Mouse (Mus musculus): ENCODE results near the gene Rapgefl1. TPM values are rescaled to one million over a fixed set of nuclear protein-coding genes. Genes with fewer than 3 reads are reported as not detected.
A peak's percentile ranks its signal among the peaks of the same experiment; 100 is the strongest.

Rapgefl1 gene
- total and polyA plus RNA-seq, 3 experiments, result 0.08 to 0.29 TPM; not detected in 1

GRCm38 (mm10) chr11:98791448-98791847 is 45.1 kb upstream of the Rapgefl1 start:
- no peak overlapping the region for H3K27ac ChIP-seq (ENCODE audit: insufficient read depth, low read depth)
- no peak overlapping the region for H3K4me2 ChIP-seq (ENCODE audit: insufficient read depth, low read depth, poor library complexity, severe bottlenecking)
- H3K36me3 ChIP-seq (replicated peaks in 1 of 2; ENCODE audit: control insufficient read depth in 1 of 2, insufficient read depth in 1 of 2, low read length in 1 of 2), result peaks cover 0 to 2% of the 10 kb centered on the region in 2 experiments
- no peaks in the 10 kb centered on the region for H3K9me3 ChIP-seq (replicated peaks; ENCODE audit: low read length)
- H3K4me1 ChIP-seq (ENCODE audit: control insufficient read depth in 1 of 2, insufficient read depth in 2 of 2), result peaks cover 0 to 57% of the 10 kb centered on the region in 2 experiments; a peak in 2 of 4 replicates
- DNase-seq (ENCODE audit: extremely low read depth), result no peak
- in situ Hi-C loops (cut with MboI; ENCODE audit: low pct_ligation_motif_present, low pct_unique_long_range_greater_than_20kb, low sequenced_read_pairs), result loop anchor here (5.0 kb wide), 1 partner anchor 36 kb away; no protein-coding TSS in a partner anchor
- H3K4me3 ChIP-seq (replicated peaks in 1 of 3; ENCODE audit: low read depth in 2 of 3, low read length in 2 of 3, poor library complexity in 1 of 3), result no peak overlapping the region
- peaks cover 12% of the 10 kb centered on the region for H3K79me2 ChIP-seq (replicated peaks; ENCODE audit: control insufficient read depth, extremely low read depth, insufficient read depth, poor library complexity, severe bottlenecking)
- dilution Hi-C loops (cut with MboI; ENCODE audit: extremely low pct_ligation_motif_present, extremely low pct_unique_long_range_greater_than_20kb, low sequenced_read_pairs), result no loop called here
- no peak overlapping the region for H3K9ac ChIP-seq (ENCODE audit: insufficient read depth, low read depth)
- H3K27me3 ChIP-seq (replicated peaks), result no peaks in the 10 kb centered on the region
- no peak for TF ChIP-seq ZC3H11A (IDR thresholded peaks at IDR 0.05; ENCODE audit: low read depth, low read length)
- peak; percentile 29; the same call in 1 of the 2 replicates for TF ChIP-seq MAFK (IDR thresholded peaks at IDR 0.05; ENCODE audit: insufficient replicate concordance, low read length)
- TF ChIP-seq ZMIZ1 (IDR thresholded peaks at IDR 0.05; ENCODE audit: low read depth, low read length), result no peak
- TF ChIP-seq NELFE (IDR thresholded peaks at IDR 0.05; ENCODE audit: low read depth, low read length), result no peak

GRCm38 (mm10) chr11:98792081-98792480 is 44.5 kb upstream of the Rapgefl1 start:
- Histone ChIP-seq H3K4me1 (ENCODE audit: control insufficient read depth in 1 of 2, insufficient read depth in 2 of 2) (peaks cover 0 to 52% of the 10 kb centered on the region in 2 experiments; a peak in 2 of 4 replicates), H3K27me3 (replicated peaks) (no peaks in the 10 kb centered on the region), H3K36me3 (replicated peaks in 1 of 2; ENCODE audit: control insufficient read depth in 1 of 2, insufficient read depth in 1 of 2, low read length in 1 of 2) (peaks cover 0 to 2% of the 10 kb centered on the region in 2 experiments), H3K27ac (ENCODE audit: insufficient read depth, low read depth) (no peak overlapping the region), H3K9me3 (replicated peaks; ENCODE audit: low read length) (no peaks in the 10 kb centered on the region), H3K4me2 (ENCODE audit: insufficient read depth, low read depth, poor library complexity, severe bottlenecking) (no peak overlapping the region), H3K4me3 (replicated peaks in 1 of 3; ENCODE audit: low read depth in 2 of 3, low read length in 2 of 3, poor library complexity in 1 of 3) (no peak overlapping the region), H3K79me2 (replicated peaks; ENCODE audit: control insufficient read depth, extremely low read depth, insufficient read depth, poor library complexity, severe bottlenecking) (peaks cover 18% of the 10 kb centered on the region), H3K9ac (ENCODE audit: insufficient read depth, low read depth) (no peak overlapping the region)
- no peak for TF ChIP-seq MXI1 (IDR thresholded peaks at IDR 0.05; ENCODE audit: low read depth, low read length)
- no peak for TF ChIP-seq MEF2A (IDR thresholded peaks at IDR 0.05; ENCODE audit: borderline replicate concordance, low read depth, low read length)
- 0 out of 2 replicates have a peak, but pooled peaks have one; percentile 15 for TF ChIP-seq POLR2A (IDR thresholded peaks at IDR 0.05; ENCODE audit: low read depth, low read length)
- TF ChIP-seq ETS1 (conservative IDR thresholded peaks at IDR 0.05; ENCODE audit: low read depth, low read length), result no peak
- no peak for TF ChIP-seq IRF4 (IDR thresholded peaks at IDR 0.05; ENCODE audit: low read depth, low read length)
- no peak for TF ChIP-seq CHD2 (IDR thresholded peaks at IDR 0.05; ENCODE audit: low read length)
- TF ChIP-seq SIN3A (IDR thresholded peaks at IDR 0.05; ENCODE audit: low read length), result no peak
- in situ Hi-C loops (cut with MboI; ENCODE audit: low pct_ligation_motif_present, low pct_unique_long_range_greater_than_20kb, low sequenced_read_pairs), result loop anchor here (5.0 kb wide), 1 partner anchor 35 kb away; no protein-coding TSS in a partner anchor
- no peak for DNase-seq (ENCODE audit: extremely low read depth)
- dilution Hi-C loops (cut with MboI; ENCODE audit: extremely low pct_ligation_motif_present, extremely low pct_unique_long_range_greater_than_20kb, low sequenced_read_pairs), result no loop called here

GRCm38 (mm10) chr11:98794469-98795014 is 42.0 kb upstream of the Rapgefl1 start:
- H3K4me2 ChIP-seq (ENCODE audit: insufficient read depth, low read depth, poor library complexity, severe bottlenecking), result peak overlapping the region; percentile 42
- peak overlapping the region; percentile 100 for H3K9ac ChIP-seq (ENCODE audit: insufficient read depth, low read depth)
- H3K79me2 ChIP-seq (replicated peaks; ENCODE audit: control insufficient read depth, extremely low read depth, insufficient read depth, poor library complexity, severe bottlenecking), result peaks cover 31% of the 10 kb centered on the region
- H3K27me3 ChIP-seq (replicated peaks), result no peaks in the 10 kb centered on the region
- in situ Hi-C loops (cut with MboI; ENCODE audit: low pct_ligation_motif_present, low pct_unique_long_range_greater_than_20kb, low sequenced_read_pairs) (loop anchor here (5.0 kb wide), 1 partner anchor 33 kb away; no protein-coding TSS in a partner anchor), dilution Hi-C loops (cut with MboI; ENCODE audit: extremely low pct_ligation_motif_present, extremely low pct_unique_long_range_greater_than_20kb, low sequenced_read_pairs) (no loop called here)
- no peaks in the 10 kb centered on the region for H3K9me3 ChIP-seq (replicated peaks; ENCODE audit: low read length)
- peak overlapping the region; percentile 77 to 79 (median 77) for H3K4me3 ChIP-seq (replicated peaks in 1 of 3; ENCODE audit: low read depth in 2 of 3, low read length in 2 of 3, poor library complexity in 1 of 3)
- H3K4me1 ChIP-seq (ENCODE audit: control insufficient read depth in 1 of 2, insufficient read depth in 2 of 2), result peaks cover 6 to 57% of the 10 kb centered on the region in 2 experiments
- peak; percentile 70 for DNase-seq (ENCODE audit: extremely low read depth)
- peaks cover 10 to 22% of the 10 kb centered on the region in 2 experiments for H3K36me3 ChIP-seq (replicated peaks in 1 of 2; ENCODE audit: control insufficient read depth in 1 of 2, insufficient read depth in 1 of 2, low read length in 1 of 2)
- H3K27ac ChIP-seq (ENCODE audit: insufficient read depth, low read depth), result peak overlapping the region; percentile 94
- TF ChIP-seq NELFE (IDR thresholded peaks at IDR 0.05; ENCODE audit: low read depth, low read length) (peak; percentile 71; the same call in 1 of the 2 replicates), CTCF (conservative IDR thresholded peaks at IDR 0.05 in 1 of 2, IDR thresholded peaks at IDR 0.05 in 1 of 2; ENCODE audit: low read depth in 2 of 2, low read length in 2 of 2) (peak in 1 of 2 experiments; percentile 41; a peak in 2 of 4 replicates), E2F4 (IDR thresholded peaks at IDR 0.05; ENCODE audit: insufficient replicate concordance, low read depth, low read length) (no peak), POLR2A (IDR thresholded peaks at IDR 0.05; ENCODE audit: low read depth, low read length) (no peak; the same call in 1 of the 2 replicates), EP300 (IDR thresholded peaks at IDR 0.05; ENCODE audit: low read length) (peak; percentile 38; the same call in 1 of the 2 replicates), MXI1 (IDR thresholded peaks at IDR 0.05; ENCODE audit: low read depth, low read length) (peak; percentile 59; the same call in 1 of the 2 replicates), SMC3 (IDR thresholded peaks at IDR 0.05; ENCODE audit: low read depth, low read length) (no peak), CHD1 (IDR thresholded peaks at IDR 0.05; ENCODE audit: low read depth, low read length) (no peak), BHLHE40 (IDR thresholded peaks at IDR 0.05; ENCODE audit: low read depth, low read length) (no peak), TBP (conservative IDR thresholded peaks at IDR 0.05; ENCODE audit: low read depth, low read length) (0 out of 2 replicates have a peak, but pooled peaks have one; percentile 43), GABPA (IDR thresholded peaks at IDR 0.05; ENCODE audit: insufficient replicate concordance, low read depth, low read length) (no peak), POLR2AphosphoS2 (IDR thresholded peaks at IDR 0.05; ENCODE audit: low read depth, low read length) (no peak; the same call in 1 of the 2 replicates), SIN3A (IDR thresholded peaks at IDR 0.05; ENCODE audit: low read length) (peak; percentile 71), MYC (IDR thresholded peaks at IDR 0.05; ENCODE audit: low read depth, low read length) (peak; percentile 74; the same call in 1 of the 2 replicates), UBTF (IDR thresholded peaks at IDR 0.05; ENCODE audit: low read depth, low read length) (peak; percentile 93; the same call in 1 of the 2 replicates), MAX (IDR thresholded peaks at IDR 0.05; ENCODE audit: low read length) (peak; percentile 73), MEF2A (IDR thresholded peaks at IDR 0.05; ENCODE audit: borderline replicate concordance, low read depth, low read length) (no peak)
